Mouse (Mus musculus) layer of hippocampus, postnatal 10 days (tissue): ENCODE data around the gene Entr1. TPM values are rescaled to one million over a fixed set of nuclear protein-coding genes. Genes with fewer than 3 reads are reported as not detected.

Experiments used
- DNase-seq, 2 experiments: peaks; one replicate each; pipeline ENCODE4 v3.0.0; 2021; ENCODE audit warnings: low spot score in 2 of 2
- total RNA-seq, 2 experiments: library from RNA; stranded (reverse); gene quantifications; 2 replicates each; pipeline ENCODE4 v1.2.3; 2021

Gene Entr1
- total RNA-seq, 2 experiments from 2014 or later: 176 TPM

GRCm38 (mm10) chr2:26351358-26352290 lies 37.5 kb downstream of the Entr1 start, which contains the start of gene Dnlz:
Gene Dnlz (minus strand): TSS chr2:26352110.
- DNase-seq: peak; percentile 94 to 97

DNA sequence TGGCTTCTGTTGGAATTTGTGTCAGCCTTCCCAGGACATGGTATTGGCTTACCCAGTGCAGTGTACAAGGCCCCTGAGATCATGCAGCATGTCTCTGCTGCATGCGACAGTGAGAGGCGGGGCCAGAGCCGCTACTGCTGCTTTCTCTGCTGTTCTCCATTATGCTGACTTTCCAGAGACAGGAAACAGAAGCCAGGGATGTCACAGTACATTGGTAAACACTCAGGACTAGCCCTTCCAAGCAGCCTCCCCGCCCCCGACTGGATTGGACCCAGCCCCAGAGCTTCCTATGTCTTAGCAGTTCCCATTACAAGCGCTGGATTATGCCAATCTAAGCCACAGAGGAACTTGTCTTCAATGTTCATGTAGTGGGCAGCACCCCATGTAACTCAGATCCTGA lies 40.9 kb downstream of the Entr1 start:
- no peak for DNase-seq

GRCm38 (mm10) chr2:26342609-26343490 lies 46.3 kb downstream of the Entr1 start:
- DNase-seq: no peak

DNA sequence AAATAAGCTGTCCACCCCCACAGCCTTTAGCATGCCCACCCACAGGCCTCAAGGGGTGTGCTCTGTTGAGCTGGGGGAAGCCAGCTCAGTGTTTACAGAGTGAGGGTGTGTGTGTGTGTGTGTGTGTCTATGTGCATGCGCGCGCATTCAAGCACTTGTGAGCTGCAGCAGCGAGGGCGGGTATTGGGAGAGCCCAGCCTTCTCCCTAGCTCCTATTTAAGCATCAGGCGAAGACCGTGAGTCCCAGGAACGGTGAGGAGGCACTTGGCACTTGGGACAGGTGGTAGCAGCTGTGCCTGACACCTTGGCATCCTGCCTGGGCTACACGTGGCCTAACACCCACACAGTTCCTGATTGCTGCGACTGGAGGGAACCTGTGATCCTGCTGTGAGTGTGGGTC lies 47.1 kb downstream of the Entr1 start:
- peak in 1 of 2 experiments; percentile 54 for DNase-seq

GRCm38 (mm10) chr2:26341510-26341981 lies 47.6 kb downstream of the Entr1 start:
- DNase-seq: no peak

DNA sequence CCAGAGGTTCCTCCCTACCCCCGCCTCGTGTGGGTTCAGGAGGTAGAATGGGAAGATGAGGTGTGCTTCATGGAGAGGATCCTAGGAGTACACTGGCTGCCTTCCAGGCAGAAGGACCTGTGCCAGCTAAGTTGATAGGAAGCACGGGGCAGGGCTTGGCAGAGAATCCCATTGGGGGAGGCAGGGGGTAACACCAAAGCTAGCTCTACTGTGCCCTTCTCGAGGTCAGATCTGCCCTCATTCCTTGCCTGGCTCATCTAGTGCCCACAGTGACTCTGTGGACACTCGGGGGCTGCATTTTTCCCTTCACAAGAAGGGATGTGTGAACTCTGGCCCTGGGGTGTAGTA lies 49.9 kb downstream of the Entr1 start:
- DNase-seq: no peak

GRCm38 (mm10) chr2:26338302-26339203 lies 50.6 kb downstream of the Entr1 start:
- DNase-seq: no peak

Other genes with a start within 250 kb of the Entr1 start
- gene Lhx3, start 181.0 kb downstream of the Entr1 start, total RNA-seq: not detected
- gene Qsox2, start 151.8 kb downstream of the Entr1 start, total RNA-seq: 10 to 100 TPM; 18.6 to 19.1 TPM
- 1 to 10 TPM in 1 of 2 experiments, under 1 TPM in 1; 0.78 to 1.1 TPM for gene Ccdc187, start 94.8 kb downstream of the Entr1 start, total RNA-seq
- gene Gpsm1, start 73.8 kb downstream of the Entr1 start, total RNA-seq: 10 to 100 TPM; 83.7 to 84.2 TPM
- 10 to 100 TPM; 26.6 to 27.1 TPM for gene Dnlz, start 37.2 kb downstream of the Entr1 start, total RNA-seq
- 1 to 10 TPM; 2.0 to 2.6 TPM for gene Card9, start 28.4 kb downstream of the Entr1 start, total RNA-seq
- gene Snapc4, start 8.7 kb downstream of the Entr1 start, total RNA-seq: 10 to 100 TPM; 80.5 to 89.7 TPM
- gene Pmpca, start within 50 bp of the Entr1 start, total RNA-seq: 100 to 1,000 TPM; 111 to 112 TPM
- gene Inpp5e, start 19.9 kb upstream of the Entr1 start, total RNA-seq: 10 to 100 TPM; 17.2 to 21.0 TPM
- gene Sec16a, start 55.9 kb upstream of the Entr1 start, total RNA-seq: 10 to 100 TPM; 43.9 to 46.1 TPM
- gene Notch1, start 127.3 kb upstream of the Entr1 start, total RNA-seq: 10 to 100 TPM; 43.9 to 46.7 TPM
- 100 to 1,000 TPM in 1 of 2 experiments, 10 to 100 TPM in 1; 82.2 to 102 TPM for gene Egfl7, start 190.7 kb upstream of the Entr1 start, total RNA-seq
- gene Gm20532, start 197.3 kb upstream of the Entr1 start, total RNA-seq: not detected
- gene Agpat2, start 215.1 kb upstream of the Entr1 start, total RNA-seq: 1 to 10 TPM; 2.1 to 2.5 TPM
- 10 to 100 TPM; 75.0 to 82.7 TPM for gene Fam69b, start 239.1 kb upstream of the Entr1 start, total RNA-seq